Mouse (Mus musculus) B cell, adult 2 months (primary cell): ENCODE data around the gene Gdnf.

Experiments
- DNase-seq, 2 experiments: peaks; one replicate each; pipeline ENCODE4 v3.0.0; 2022

Gene Gdnf

DNA sequence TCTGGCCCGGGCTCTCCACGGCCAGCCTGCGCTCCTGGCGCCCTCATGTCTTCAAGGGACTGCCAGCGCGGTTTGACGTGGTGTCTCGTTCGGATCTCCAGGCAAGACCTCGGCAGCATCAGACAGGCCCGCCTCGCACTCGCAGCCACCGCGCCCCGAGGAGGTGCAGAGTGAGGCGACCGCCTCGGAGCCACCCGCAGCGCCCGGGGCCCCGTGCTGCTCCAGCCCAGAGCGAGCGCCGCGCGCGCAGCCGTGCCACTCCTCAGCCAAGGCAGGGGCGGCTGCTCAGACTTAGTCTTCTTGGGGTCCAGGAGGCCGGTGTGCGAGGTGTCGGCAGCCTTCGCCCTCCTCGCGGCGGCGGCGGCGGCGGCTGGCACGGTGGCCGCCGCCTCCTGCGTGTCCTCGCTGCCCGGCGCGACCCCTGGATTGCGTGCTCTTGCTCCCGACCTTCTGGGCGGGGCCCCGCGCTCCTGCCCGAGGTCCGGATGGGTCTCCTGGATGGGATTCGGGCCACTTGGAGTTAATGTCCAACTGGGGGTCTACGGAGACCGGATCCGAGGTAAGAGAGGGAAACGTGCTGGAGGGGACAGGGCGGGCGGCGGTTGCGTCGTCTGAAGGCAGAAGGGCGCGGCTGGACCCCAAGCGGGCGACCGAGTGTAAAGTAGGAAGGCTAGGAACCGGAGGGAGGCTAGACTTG lies at the start of gene Gdnf:
Gene Gdnf (plus strand): TSS at position 291 of the 697 bp plus-strand sequence.
- DNase-seq, result no peak

DNA sequence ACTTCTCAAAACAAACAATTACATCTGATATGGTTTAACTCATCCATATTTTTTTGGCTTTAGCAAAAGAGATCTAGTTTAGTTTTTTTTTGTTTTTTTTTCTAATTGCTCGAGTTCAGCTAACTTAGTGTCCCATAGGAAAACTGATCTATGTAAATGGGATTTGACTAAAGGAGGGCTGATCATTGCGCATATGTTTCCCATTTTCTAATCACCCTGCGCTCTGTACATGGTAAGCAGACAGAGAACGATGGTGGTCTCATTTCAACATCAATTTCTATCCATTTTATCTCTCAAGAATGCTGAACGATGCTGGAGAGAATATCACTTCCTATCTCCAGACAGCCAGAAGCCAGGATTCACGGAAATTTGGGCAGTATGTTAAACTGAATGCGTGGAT lies 43.5 kb upstream of the Gdnf start:
- no peak for DNase-seq

DNA sequence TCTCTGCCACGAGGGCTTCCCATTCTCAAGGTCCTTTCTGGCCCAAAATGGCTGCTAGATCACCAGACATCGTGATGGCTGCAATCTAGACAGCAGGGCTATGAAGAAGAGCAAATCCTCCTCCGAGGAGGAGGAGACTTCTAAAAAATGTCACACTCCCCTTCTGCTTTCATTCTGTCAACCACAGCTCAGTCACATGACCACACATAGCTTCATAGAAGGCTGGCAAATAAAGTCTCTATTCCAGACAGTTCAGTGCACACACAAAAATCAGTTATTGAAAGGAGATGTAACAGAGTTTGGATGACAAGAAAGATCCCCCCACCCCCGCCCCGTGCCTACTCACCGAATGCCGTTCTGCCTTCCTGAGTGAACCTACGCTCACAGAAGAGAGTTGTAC lies 37.7 kb upstream of the Gdnf start:
- DNase-seq, result no peak

DNA sequence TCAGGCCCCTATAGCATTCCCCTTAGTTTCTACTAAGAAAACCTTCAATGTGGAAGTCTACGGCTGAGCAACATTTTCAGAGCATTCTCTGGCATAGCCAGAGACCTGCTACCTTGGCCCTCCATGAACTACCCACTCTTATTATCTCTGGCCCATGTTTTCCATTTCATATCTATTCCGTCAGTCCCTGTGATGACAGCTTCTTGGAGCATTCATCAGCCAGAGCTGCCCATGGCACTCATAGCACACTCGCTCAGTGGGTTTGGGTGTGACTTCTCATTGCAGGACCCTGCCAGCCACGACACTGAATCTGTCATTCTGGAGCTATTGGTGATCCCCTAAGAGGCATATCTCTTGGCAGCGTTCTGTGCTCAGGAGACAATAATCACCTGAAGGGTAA lies 29.1 kb upstream of the Gdnf start:
- DNase-seq, result no peak

DNA sequence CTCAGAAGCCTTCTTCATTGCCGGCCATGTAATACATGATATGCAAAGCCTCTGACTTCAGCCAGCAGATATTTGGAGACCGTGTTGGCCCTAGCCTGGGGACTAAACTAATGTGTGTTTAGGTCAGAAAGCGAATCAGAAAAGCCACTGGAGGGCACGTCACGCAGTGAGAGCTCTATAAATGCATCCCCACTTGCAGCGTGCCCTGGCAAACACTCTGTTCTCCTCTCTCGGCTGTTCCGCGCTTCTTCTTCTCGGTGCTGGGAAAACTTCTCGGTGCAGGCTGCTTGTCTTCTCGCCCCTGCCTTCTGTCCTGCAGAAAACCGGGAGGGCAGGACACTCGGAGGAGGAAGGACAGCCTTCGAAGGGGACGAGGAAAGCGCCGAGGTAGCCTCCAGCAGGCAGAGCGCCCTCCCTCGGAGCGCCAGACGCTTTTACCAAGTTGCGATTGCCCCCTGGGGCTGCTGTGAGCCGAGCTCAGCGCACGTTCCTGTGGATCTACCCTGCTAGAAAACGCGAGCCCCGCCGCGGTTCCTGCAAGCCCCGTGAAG lies 730 bp upstream of the Gdnf start:
- no peak for DNase-seq

DNA sequence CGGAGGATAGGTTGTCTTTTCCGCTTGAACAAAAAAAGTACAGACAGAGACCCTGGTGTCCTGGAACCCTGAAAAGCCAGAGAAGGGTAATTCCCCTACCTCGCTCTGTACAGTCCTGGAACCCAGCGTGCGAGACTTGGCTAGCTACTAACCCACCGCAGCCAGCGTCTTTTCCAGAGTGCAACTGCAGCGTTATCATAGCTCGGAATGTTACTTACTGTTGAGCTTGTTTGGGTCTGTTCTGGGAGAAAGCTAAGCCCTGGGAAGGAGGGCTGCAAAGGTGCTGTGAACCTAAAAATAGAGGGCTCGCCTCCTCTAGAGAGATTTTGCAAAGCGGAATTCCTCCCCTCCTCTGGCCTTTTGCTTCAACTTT lies 593 bp downstream of the Gdnf start:
- no peak for DNase-seq

DNA sequence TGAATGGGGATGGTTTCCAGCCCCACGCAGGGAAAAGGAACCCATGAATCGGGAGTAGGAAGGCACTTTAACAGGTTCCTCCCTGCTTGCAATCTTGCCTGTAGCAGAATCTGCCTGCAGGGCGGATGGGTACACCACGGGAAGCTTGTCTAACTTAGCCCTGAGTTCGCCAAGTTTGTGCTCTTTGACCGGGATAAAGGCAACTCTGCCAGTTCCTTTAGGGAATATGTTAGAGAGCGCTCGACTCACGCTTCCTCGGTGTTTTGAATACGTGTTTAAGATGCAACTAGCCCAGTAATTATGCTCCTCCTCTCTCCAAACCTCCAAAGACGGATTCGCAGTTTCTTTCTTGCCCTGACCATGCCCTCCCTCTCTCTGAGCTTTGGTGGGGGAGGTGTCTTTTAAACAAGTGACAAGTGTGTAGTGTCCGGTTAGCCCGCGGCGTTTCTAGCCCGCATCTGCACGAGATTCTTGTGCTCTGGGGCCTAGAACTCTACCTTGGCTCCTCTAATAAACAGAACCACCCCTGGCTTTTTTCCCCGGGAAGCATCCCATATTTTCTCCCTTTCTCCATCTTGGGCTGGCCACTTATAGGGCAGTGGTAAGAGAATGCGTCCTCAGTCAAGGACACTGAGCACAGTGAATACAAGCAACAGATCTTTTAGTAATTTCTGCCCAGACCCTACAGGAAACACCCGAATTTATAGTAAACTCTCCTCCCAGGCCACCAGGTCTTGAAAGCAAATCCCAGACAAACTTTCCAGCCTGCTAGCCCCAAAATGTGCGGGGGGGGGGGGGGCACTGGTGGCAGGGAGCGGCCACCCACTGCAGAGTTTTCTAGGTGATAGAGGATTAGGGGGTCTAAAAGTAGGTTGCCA lies 1.4 kb downstream of the Gdnf start:
- DNase-seq, result no peak

DNA sequence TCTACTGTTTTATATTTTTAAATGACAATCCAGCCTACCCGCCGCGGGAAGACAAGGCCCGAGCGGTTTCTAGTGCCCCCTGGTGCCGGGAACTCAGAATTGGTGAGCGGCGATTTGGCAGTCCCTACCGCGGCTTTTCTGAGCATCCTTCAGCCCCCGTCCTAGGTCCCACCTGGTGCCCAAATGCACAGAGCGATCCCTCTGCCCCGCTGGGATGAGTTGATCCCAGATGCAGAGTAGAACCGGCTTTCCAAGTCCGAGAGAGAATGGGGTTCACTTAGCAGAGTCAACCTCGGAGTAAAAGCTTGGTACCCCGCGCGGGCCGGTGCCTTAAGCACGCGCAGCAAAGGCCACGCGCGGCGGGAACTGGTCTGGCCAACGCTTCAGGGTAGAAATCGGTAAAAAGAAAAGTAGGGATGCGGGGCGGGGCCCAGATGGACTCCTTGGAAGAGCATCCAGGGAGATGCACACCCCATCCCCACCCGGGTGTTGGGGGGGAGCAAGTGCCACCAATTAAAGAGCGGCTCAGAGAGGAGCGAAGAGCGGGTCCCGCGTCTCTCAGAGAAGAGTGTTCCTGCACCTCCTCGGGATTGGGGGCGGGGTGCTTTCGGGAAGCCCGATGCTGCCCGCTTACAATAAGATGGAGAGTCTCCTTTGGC lies 2.4 kb downstream of the Gdnf start:
- DNase-seq, result peak; percentile 25 to 26

DNA sequence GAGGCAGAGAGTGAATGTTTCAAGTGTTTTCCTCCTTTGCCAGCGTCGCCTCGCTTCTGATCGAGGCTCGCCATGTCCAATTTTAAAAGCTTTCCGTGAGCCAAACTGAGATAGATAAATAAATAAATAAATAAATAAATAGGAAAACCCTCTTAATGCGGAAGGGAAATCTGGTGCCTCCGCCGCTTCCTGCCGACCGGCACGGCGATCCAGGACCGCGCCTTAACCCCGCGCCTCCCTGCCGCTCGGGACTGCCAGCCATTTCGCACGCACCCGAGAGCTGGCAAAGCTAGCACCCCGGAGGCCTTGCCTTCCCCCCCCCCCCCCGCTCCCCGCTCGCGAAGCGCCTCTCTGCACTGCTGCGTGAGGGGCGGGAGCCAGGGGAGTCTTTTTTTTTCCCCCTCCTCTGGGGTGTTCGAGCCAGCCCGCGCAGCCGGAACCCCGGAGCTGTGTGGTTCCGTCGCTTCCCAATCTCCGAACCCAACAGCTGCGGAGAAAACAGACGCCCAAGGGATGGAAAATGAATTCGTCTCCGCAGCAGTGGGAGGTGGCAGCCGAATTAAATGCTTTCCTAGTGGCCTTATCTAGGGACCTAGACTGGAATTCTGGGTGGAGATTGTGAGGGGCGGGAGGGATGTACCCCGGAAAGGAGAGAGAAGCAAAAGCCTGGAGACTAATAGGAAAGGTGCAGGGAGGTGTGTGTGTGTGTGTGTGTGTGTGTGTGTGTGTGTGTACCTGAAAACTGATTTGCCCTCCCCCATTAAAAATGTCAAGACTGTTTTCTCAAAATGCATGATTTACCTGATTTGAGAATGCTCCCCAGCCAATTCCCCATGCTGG lies 3.1 kb downstream of the Gdnf start:
- no peak for DNase-seq

DNA sequence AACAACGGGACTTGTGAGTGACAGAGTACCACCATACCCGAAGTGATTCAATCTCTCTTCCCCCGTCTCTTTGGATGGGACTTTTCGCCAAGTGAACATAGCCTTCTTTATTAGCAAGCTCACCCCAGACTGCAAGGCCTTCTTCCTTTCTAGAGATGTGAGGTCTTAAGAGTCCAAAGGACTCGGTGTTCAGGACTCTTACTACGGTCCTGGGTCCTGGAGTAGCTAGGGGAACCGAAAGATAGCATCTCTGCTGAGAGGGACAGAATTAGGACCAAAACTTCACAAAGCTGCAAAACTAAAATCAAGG lies 3.7 kb downstream of the Gdnf start:
- no peak for DNase-seq

DNA sequence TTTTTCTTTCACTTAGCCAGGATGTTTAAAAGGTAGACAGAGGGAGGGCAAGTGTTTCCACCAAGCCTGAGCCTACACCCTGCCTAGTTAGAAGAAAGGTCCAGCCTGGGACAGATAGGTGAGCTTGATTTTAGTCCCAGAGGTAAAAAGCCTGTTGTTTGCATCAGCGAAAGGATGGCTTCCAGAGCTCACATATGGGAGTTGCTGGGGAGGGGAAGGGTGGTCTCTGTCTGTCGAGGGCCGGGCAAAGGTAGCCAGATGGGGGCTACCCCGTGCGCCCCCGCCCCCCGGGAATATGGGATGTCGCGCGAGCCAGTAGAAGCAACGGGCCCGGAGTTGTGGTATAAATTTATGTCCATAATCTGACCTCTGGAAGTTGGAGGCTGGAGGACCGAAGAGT lies 4.3 kb downstream of the Gdnf start:
- DNase-seq, result no peak

DNA sequence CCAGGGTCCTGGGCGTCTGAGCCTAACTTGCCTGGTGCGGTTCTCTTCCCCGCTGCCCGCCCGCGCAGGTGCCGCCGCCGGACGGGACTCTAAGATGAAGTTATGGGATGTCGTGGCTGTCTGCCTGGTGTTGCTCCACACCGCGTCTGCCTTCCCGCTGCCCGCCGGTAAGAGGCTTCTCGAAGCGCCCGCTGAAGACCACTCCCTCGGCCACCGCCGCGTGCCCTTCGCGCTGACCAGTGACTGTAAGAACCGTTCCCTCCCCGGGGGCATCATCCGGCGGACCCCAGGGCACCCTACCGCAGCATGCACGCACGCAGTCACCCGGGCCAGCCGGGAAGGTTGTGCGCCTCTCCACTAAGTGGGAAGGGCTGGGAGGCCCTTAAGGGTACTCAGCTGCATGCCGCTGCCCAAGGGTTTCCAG lies 4.9 kb downstream of the Gdnf start:
- DNase-seq, result no peak

DNA sequence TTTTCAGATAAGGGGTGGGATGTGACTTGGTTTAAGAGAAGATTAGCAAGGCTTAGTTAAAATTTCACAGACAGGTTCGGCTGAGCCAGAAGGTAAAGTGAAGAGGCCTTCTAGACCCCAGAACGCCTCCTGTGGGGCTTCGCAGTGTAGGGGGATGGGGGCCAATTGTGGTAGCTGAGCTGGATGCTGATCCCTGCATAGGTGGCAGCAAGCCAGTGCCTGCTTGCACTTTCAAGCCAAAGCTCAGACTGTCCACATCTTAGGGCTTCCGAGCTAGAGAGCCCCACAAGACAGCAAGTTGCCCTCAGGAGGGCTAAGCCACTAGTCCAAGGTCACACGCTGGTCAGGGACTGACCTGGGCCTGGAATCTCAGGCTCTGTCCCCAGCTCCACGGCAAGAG lies 13.2 kb downstream of the Gdnf start:
- DNase-seq, result no peak

DNA sequence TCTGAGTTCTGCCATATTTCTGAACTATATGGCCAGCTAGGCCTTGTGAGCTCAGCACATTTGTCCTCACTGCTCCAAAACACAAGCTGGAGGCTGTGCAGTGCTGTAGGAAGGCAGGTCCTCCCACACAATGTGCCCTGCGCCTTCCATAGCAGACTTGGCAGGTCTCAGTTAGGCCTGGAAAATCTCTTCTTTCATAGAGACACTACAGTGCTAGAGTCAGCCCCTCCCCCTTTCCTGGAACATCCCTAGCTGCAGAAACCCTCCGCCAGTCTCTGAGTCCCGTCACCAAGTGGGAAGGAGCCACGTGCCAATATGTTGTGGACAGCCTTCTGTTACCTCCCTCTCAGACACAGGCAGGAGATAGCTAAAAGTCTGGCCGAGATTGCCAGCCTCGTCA lies 14.9 kb downstream of the Gdnf start:
- no peak for DNase-seq

DNA sequence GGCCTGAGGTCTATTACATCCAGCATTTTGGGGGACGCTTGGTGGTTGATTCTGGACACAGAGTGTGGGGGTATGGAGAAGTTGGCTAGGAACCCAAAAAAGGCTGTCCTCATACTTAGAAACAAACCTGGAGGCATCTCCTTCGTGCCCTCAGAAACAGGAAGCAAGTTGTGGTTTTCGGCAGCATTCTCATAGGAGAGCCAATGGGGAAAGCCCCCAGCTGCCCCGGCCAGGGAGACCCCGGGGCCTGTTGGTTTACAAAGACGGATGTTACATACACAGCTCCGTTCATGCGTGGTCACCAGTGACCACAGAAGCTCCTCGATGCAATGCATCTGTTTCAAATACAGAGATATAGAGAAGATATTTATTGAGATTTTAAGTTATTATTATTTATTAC lies 24.8 kb downstream of the Gdnf start:
- DNase-seq, result peak; percentile 36 to 53

DNA sequence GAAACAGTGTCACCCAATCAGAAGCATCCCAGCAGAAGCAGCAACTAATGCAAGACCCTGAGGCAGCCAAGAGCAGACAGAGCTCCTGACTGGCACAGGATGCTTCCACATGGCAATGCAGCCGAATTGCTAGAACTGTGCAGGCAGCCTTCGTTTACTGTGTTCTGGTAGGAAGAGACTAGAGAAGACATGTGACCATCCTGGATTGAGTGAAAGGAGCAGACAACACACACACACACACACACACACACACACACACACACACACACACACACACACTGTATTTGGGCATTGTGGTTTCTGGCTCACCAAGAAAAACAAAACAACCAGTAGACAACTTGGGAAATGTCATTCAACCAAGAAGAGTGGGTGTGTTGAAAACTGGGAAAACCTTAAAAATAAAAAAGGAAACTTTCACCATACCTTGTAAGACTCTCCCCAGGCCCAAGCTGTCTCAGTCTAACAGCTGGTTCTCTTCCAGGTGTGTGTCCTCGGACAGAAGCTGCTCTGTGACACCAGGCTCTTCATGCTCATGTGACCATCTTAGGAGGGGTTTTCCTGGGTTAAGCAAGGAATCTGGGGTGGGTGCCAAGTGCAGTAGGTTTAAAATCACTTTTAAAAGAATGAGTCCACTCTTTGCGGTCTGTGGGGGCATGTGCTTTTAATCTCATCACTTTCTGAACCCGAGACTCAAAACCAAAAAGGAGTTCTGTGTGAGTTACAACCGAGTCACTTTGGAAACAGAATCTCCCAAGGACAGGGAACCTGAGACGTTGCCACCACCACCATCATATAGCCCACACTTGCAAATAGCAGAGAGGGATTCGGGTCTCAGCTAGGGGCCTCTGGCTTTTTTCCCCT lies 27.6 kb downstream of the Gdnf start:
- DNase-seq, result no peak

DNA sequence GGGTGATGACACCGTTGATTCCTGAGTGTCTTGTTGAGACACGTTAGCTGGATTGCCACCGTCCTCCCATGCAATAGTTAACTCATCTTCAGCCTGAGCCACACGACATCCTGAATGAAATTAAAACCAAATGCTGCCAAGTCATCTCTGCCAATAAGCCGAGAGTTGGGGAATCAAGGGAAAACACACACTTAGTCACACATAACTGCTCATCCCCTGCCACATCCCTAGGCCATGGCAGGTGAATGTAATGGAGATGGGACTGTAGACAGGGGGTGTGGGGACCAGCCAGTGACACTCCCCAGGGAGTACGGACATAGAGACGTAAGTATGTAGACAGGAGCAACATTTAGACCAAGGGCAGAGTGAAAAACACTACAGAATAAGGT lies 28.3 kb downstream of the Gdnf start:
- DNase-seq, result no peak

DNA sequence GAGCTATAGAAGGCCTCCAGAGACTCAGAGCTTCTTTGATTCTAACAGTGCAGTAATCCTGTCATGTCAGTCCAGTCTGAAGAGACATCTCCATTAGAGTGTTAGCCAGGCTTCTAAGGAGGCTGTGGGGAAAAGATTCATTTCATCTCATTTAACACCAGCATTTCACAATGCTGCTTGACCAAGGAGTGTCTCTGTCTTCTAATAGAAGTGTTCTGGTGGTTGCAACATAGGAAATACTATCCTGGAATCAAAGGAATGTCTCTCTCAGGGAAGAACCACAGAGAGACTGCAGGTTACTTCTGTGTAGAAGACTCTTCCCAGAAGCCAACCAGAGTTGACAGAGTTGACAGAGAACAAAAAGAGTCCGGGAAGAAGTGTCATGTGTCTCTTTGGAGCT lies 31.0 kb downstream of the Gdnf start:
- DNase-seq, result no peak

DNA sequence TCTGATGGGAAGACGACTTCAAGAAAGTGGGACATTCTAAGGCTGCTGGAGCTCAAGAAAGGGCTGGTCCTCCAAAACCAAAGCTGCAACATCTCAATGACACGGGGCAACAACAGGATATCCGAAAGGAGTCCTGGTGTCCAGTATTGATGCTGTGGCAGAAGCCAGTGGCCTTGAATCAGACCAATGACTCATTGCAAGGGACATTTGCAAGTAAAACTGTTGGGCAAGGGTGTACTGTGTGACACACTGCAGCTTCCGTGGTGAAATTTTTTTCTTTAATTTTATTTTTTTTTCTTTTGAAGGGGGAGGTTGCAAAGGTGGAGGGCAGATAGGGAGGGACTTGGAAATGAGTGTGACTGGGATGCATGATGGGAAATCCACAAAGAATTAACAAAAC lies 31.8 kb downstream of the Gdnf start:
- no peak for DNase-seq

DNA sequence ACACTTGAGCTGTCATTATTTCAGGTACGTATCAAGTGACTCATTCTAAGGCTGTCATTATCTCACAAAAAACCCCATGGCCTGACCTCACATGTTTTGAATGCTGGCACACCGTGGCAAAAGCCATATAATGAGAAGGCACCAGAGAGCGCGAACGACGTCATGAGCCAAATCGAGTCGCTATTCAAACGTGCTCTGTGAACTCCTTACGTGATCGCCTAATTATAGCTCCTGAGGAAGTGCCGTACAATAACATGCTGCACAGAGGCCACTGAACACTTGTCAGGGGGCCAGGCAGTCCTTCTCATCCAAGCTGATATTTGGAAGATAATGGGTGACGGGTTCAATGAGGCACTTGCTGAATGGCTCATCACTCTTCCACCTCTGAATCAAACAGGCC lies 46.8 kb downstream of the Gdnf start:
- no peak for DNase-seq

DNA sequence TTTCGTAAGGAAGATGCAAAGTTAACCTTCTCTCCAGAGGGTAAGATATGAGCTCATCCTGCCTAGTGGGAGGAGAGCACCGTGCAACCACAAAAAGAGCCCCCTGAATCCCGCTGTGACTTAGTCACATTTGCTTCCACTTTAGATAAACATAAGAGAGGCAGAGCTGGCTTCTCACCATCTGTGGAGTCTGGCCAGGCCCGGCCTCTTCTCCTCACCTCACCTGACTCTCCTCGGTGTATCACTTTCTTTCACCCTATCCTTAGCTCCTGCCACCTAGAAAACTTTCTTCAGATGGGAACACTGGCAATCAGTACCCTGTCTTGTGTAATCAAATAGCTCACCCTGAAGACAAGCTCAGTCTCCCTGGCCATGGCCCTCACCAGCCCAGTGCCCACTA lies 48.2 kb downstream of the Gdnf start:
- no peak for DNase-seq

DNA sequence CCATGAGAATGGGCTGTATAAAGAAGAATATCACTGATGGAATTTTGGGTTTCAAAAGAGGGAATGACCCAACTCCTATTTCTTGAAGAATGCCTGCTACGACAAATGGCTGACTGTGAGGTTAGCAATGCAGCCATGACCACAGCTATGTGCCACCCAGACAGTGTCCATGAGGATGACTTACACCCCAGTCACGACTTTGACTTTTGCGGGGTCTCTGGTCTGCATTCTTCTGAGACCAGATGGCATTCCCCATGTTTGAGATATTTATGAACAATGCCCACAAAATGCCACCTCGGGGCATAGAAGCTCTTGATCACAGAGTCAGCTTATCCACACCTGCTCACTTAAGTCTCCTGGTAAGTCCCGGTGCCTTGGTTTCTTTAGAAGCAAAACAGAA lies 52.2 kb downstream of the Gdnf start:
- no peak for DNase-seq
